Mouse (Mus musculus) bone marrow macrophage, adult 2 months (primary cell): ENCODE measurements around the gene Mgat4e.

Source experiments
- CTCF ChIP-seq: IDR thresholded peaks from 2 replicates; pipeline ENCODE4 v1.5.1; 2012; ENCODE audit warnings: low read depth, mild to moderate bottlenecking, low read length, moderate library complexity
- POLR2A ChIP-seq: IDR thresholded peaks from 2 replicates; pipeline ENCODE4 v1.6.1; 2012; ENCODE audit warnings: mild to moderate bottlenecking, low read depth, low read length, borderline replicate concordance

DNA sequence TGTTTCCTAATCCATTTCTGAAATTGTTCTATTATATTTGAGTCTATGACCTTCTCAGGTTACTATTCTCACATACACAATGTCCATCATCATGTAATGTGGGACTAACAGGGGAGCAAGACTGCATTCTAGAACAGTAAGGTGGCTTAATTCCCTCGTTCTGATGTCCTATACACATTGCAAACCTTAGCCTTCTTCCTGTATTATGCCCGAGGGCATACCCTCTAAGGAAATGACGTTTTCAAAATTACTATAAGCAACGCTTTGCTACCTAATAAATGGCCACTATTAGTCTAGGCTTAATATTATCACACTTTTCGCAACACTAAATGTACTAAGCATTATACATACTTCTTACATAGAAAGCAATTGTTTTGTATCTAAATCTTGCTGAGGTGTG, 55.5 kb downstream of the Mgat4e start:
- TF ChIP-seq POLR2A (no peak), CTCF (no peak)
